Mouse (Mus musculus) megakaryocyte, embryonic 14.5 days (primary cell): ENCODE measurements around the gene Btbd35f23. TPM values are rescaled to one million over a fixed set of nuclear protein-coding genes. Genes with fewer than 3 reads are reported as not detected.
"Not testable (repeated sequence)": the region's sequence is repeated elsewhere in the genome, so short reads cannot be mapped to it uniquely, and the experiment has no call there.

ENCODE experiments used
- H3K27me3 ChIP-seq: replicated peaks from 2 replicates; pipeline ENCODE3; 2012; ENCODE audit warnings: inconsistent platforms
- H3K36me3 ChIP-seq: replicated peaks from 2 replicates; pipeline ENCODE3; 2012; ENCODE audit warnings: low read length, inconsistent platforms, mixed read lengths
- H3K4me1 ChIP-seq: 2 replicates; pipeline ENCODE4 v1.6.1; 2012; ENCODE audit warnings: inconsistent platforms
- H3K4me3 ChIP-seq: replicated peaks from 2 replicates; pipeline ENCODE3; 2012; ENCODE audit warnings: moderate library complexity, mild to moderate bottlenecking, inconsistent platforms
- H3K9me3 ChIP-seq: 2 replicates; pipeline ENCODE4 v1.6.1; 2012; ENCODE audit warnings: inconsistent platforms
- polyA plus RNA-seq: library from polyadenylated mRNA; stranded (reverse); fragments of >175 nt; gene quantifications from 2 replicates; pipeline ENCODE4 v1.2.3, GENCODE M21; 2012; ENCODE audit warnings: low replicate concordance; ENCODE audit not compliant: insufficient read depth

Btbd35f23 gene
- polyA plus RNA-seq = not detected in 2 replicates

- H3K36me3 ChIP-seq, H3K9me3 ChIP-seq, H3K27me3 ChIP-seq, H3K4me1 ChIP-seq, H3K4me3 ChIP-seq: not testable (repeated sequence)
Measured at GRCm38 (mm10) chrX:3076575-3076974, at the start of gene Btbd35f23. Btbd35f23 (plus strand) TSS chrX:3076875.

Other genes with a start within 250 kb of the Btbd35f23 start
- not detected in 2 replicates for gene Btbd35f24, start 119.0 kb downstream of the Btbd35f23 start, polyA plus RNA-seq